Mouse (Mus musculus): Measurements from ENCODE around the gene Xxylt1. TPM values are rescaled to one million over a fixed set of nuclear protein-coding genes. Genes with fewer than 3 reads are reported as not detected.

Xxylt1 gene
- total and polyA plus RNA-seq, 3 experiments = 12.8 to 164 (median 26.6) TPM

DNA sequence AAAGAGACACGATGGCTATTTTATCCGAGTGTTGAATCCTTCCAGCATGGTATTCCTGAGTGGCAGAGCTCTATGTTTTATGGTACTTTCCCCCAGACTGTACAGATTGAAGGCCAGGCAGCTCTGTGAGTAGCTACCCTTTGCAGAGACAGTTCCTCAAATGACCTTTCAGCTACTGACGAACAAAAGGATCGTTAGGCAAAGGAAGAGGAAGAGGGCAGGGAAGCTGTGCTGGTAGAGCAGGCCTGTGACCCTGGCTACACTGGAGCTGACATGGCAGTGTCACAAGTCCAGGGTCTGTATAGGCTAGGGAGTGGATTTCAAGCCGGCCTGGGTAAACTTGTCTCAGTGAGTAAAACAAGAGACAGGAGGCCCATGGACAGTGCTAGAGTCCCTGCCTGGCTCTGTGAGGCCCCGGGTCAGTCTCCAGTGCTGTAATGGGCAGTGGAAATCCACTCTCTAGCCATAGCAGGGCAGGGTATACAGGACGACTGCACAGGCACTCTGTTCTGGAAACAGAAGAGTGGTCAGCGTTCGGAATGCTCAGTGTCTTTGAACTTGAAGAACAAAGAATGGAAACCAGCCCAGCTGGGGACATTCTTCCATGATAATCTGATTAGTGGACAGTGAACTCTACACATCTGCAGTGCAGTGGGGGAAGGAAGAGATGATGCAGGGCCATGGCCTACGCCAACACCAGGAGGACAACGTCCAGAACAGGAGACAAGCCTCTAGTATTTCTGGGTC, 51.3 kb downstream of the Xxylt1 start:
- Histone ChIP-seq H3K4me1 (ENCODE audit: control insufficient read depth in 1 of 2, insufficient read depth in 2 of 2, low read length in 2 of 2) (peaks cover 0 to 6% of the 10 kb centered on the region in 2 experiments; a peak in 2 of 4 replicates), H3K9ac (ENCODE audit: control insufficient read depth, low read depth, low read length, poor library complexity, severe bottlenecking) (no peak overlapping the region), H3K9me3 (replicated peaks; ENCODE audit: insufficient read depth, low read length) (no peaks in the 10 kb centered on the region), H3K4me3 (ENCODE audit: control insufficient read depth in 1 of 2, insufficient read depth in 1 of 2, low read depth in 2 of 2, low read length in 2 of 2) (no peak overlapping the region), H3K36me3 (ENCODE audit: control insufficient read depth in 1 of 2, insufficient read depth in 2 of 2, low read length in 2 of 2) (peaks cover 0 to 3% of the 10 kb centered on the region in 2 experiments; a peak in 3 of 4 replicates), H3K27me3 (ENCODE audit: control insufficient read depth in 1 of 2, insufficient read depth in 2 of 2, low read length in 2 of 2) (no peaks in the 10 kb centered on the region), H3K27ac (ENCODE audit: control insufficient read depth, low read depth, low read length) (no peak overlapping the region), H3K79me2 (ENCODE audit: control insufficient read depth, insufficient read depth, low read length, poor library complexity) (no peaks in the 10 kb centered on the region)
- TF ChIP-seq MEF2A (IDR thresholded peaks at IDR 0.05; ENCODE audit: extremely low read depth, insufficient replicate concordance, low read depth, low read length, poor library complexity, severe bottlenecking) = no peak
- no peak for TF ChIP-seq CHD2 (IDR thresholded peaks at IDR 0.05; ENCODE audit: low read length)
- no peak for TF ChIP-seq SIN3A (IDR thresholded peaks at IDR 0.05; ENCODE audit: low read length)
- no peak for TF ChIP-seq GATA1 (IDR thresholded peaks at IDR 0.05; ENCODE audit: low read depth, low read length)
- TF ChIP-seq TBP (IDR thresholded peaks at IDR 0.05; ENCODE audit: low read depth, low read length) = no peak
- TF ChIP-seq MYC (IDR thresholded peaks at IDR 0.05; ENCODE audit: low read depth, low read length) = no peak
- no peak for TF ChIP-seq MAX (IDR thresholded peaks at IDR 0.05; ENCODE audit: low read length)
- TF ChIP-seq MAFK (IDR thresholded peaks at IDR 0.05; ENCODE audit: borderline replicate concordance, low read depth, low read length) = no peak
- TF ChIP-seq MYB (IDR thresholded peaks at IDR 0.05; ENCODE audit: low read depth, low read length) = no peak
- TF ChIP-seq ZNF384 (IDR thresholded peaks at IDR 0.05; ENCODE audit: low read depth, low read length) = no peak
- TF ChIP-seq ELF1 (IDR thresholded peaks at IDR 0.05; ENCODE audit: low read depth, low read length) = no peak
- no peak for TF ChIP-seq CTCF (IDR thresholded peaks at IDR 0.05 in 2 of 3, conservative IDR thresholded peaks at IDR 0.05 in 1 of 3; ENCODE audit: control insufficient read depth in 1 of 3, insufficient read depth in 1 of 3, low read depth in 2 of 3, low read length in 3 of 3, poor library complexity in 1 of 3, severe bottlenecking in 1 of 3)
- TF ChIP-seq ZKSCAN1 (IDR thresholded peaks at IDR 0.05; ENCODE audit: low read depth, low read length) = no peak
- no peak for TF ChIP-seq USF2 (IDR thresholded peaks at IDR 0.05; ENCODE audit: borderline replicate concordance in 1 of 2, insufficient read depth in 1 of 2, low read depth in 1 of 2, low read length in 2 of 2)
- no peak for TF ChIP-seq POLR2A (IDR thresholded peaks at IDR 0.05; ENCODE audit: control insufficient read depth in 1 of 2, insufficient read depth in 1 of 2, low read depth in 1 of 2, low read length in 2 of 2, poor library complexity in 1 of 2)
- TF ChIP-seq UBTF (IDR thresholded peaks at IDR 0.05; ENCODE audit: borderline replicate concordance, insufficient read depth, low read depth, low read length) = no peak
- TF ChIP-seq MAZ (IDR thresholded peaks at IDR 0.05; ENCODE audit: low read depth, low read length) = no peak
- TF ChIP-seq TCF12 (IDR thresholded peaks at IDR 0.05; ENCODE audit: low read depth, low read length) = no peak
- no peak for DNase-seq (ENCODE audit: low read depth, low spot score)

DNA sequence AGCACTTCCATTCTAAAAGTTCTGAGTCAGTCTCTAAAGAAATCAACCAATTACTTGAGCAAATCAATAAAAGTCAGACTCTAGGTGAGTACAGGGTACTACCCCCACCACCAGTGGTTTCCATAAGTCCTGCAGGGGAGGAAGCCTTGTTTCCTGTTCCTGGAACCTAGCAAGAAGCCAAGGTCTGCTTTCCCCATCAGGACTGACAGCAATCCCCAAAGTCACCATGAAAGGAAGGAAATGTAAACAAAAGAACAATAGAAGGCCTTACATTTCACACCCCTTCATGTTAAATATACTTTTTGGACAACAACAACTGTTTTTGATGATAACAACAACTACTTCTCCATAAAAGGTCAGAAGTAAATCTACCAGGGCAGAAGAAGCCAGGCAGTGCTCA, 53.6 kb downstream of the Xxylt1 start:
- Histone ChIP-seq H3K36me3 (ENCODE audit: control insufficient read depth in 1 of 2, insufficient read depth in 2 of 2, low read length in 2 of 2) (peaks cover 0 to 3% of the 10 kb centered on the region in 2 experiments; a peak in 3 of 4 replicates), H3K4me1 (ENCODE audit: control insufficient read depth in 1 of 2, insufficient read depth in 2 of 2, low read length in 2 of 2) (peaks cover 0 to 10% of the 10 kb centered on the region in 2 experiments; a peak in 2 of 4 replicates)

More for the DNA sequence above, 53.6 kb downstream of the Xxylt1 start:
- Histone ChIP-seq H3K27me3 (ENCODE audit: control insufficient read depth in 1 of 2, insufficient read depth in 2 of 2, low read length in 2 of 2) (no peaks in the 10 kb centered on the region), H3K9me3 (replicated peaks; ENCODE audit: insufficient read depth, low read length) (no peaks in the 10 kb centered on the region), H3K27ac (ENCODE audit: control insufficient read depth, low read depth, low read length) (no peak overlapping the region), H3K79me2 (ENCODE audit: control insufficient read depth, insufficient read depth, low read length, poor library complexity) (no peaks in the 10 kb centered on the region), H3K4me3 (ENCODE audit: control insufficient read depth in 1 of 2, insufficient read depth in 1 of 2, low read depth in 2 of 2, low read length in 2 of 2) (no peak overlapping the region), H3K9ac (ENCODE audit: control insufficient read depth, low read depth, low read length, poor library complexity, severe bottlenecking) (no peak overlapping the region)
- DNase-seq (ENCODE audit: low read depth, low spot score) = no peak
- TF ChIP-seq USF1 (IDR thresholded peaks at IDR 0.05; ENCODE audit: low read depth, low read length) = no peak

Measured in MEL (cell line).